Mouse (Mus musculus) CH12.LX (cell line): ENCODE measurements around the gene Msrb1. TPM values are rescaled to one million over a fixed set of nuclear protein-coding genes. Genes with fewer than 3 reads are reported as not detected.

Experiments
- DNase-seq: peaks from one replicate; pipeline ENCODE4 v3.0.0-alpha.2; 2013; ENCODE audit errors: extremely low read depth
- H3K27ac ChIP-seq: 2 replicates; pipeline ENCODE4 v1.5.1; 2012; ENCODE audit warnings: low read depth, mild to moderate bottlenecking, control low read depth, moderate library complexity; ENCODE audit not compliant: insufficient read depth
- H3K27me3 ChIP-seq: replicated peaks from 2 replicates; pipeline ENCODE3; 2012; ENCODE audit warnings: inconsistent platforms
- H3K36me3 ChIP-seq, 2 experiments: replicated peaks in 1 of 2; 2 replicates each; pipeline versions ENCODE3 to v1.6.1; 2012; ENCODE audit warnings: inconsistent platforms in 1 of 2, low read length in 1 of 2, mild to moderate bottlenecking in 1 of 2, mixed read lengths in 1 of 2, moderate library complexity in 1 of 2; ENCODE audit not compliant: control insufficient read depth in 1 of 2, insufficient read depth in 1 of 2
- H3K4me1 ChIP-seq, 2 experiments: 2 replicates each; pipeline ENCODE4 v1.6.1; 2012; ENCODE audit warnings: inconsistent platforms in 1 of 2, moderate library complexity in 1 of 2; ENCODE audit not compliant: insufficient read depth in 2 of 2, control insufficient read depth in 1 of 2
- H3K4me2 ChIP-seq: 2 replicates; pipeline ENCODE4 v1.6.1; 2012; ENCODE audit warnings: low read depth, mild to moderate bottlenecking, control low read depth; ENCODE audit not compliant: poor library complexity, insufficient read depth, severe bottlenecking
- H3K4me3 ChIP-seq, 3 experiments: fragments of 150-350 bp in 1 of 3; sonication (generic) in 1 of 3; replicated peaks in 1 of 3; 2 replicates each; pipeline versions ENCODE3 to v1.5.1; 2011 to 2012; ENCODE audit warnings: low read depth in 2 of 3, low read length in 2 of 3, mild to moderate bottlenecking in 2 of 3, moderate library complexity in 2 of 3, control low read depth in 1 of 3, improper control_type of control experiment in 1 of 3, inconsistent platforms in 1 of 3, mixed read lengths in 1 of 3; ENCODE audit not compliant: poor library complexity in 1 of 3
- H3K79me2 ChIP-seq: replicated peaks from 2 replicates; pipeline ENCODE4 v1.6.1; 2012; ENCODE audit warnings: mild to moderate bottlenecking, moderate library complexity; ENCODE audit not compliant: control insufficient read depth, poor library complexity, insufficient read depth, severe bottlenecking; ENCODE audit errors: extremely low read depth
- H3K9ac ChIP-seq: 2 replicates; pipeline ENCODE4 v1.6.1; 2012; ENCODE audit warnings: low read depth, mild to moderate bottlenecking, control low read depth, moderate library complexity; ENCODE audit not compliant: insufficient read depth
- H3K9me3 ChIP-seq: replicated peaks from 2 replicates; pipeline ENCODE3; 2012; ENCODE audit warnings: low read length, inconsistent platforms, mixed read lengths
- CHD2 ChIP-seq: IDR thresholded peaks from 2 replicates; pipeline ENCODE4 v1.6.1; 2011; ENCODE audit warnings: low read length, improper control_type of control experiment
- E2F4 ChIP-seq: IDR thresholded peaks from 2 replicates; pipeline ENCODE4 v1.6.1; 2011; ENCODE audit warnings: low read depth, low read length, improper control_type of control experiment; ENCODE audit not compliant: insufficient replicate concordance
- EP300 ChIP-seq: IDR thresholded peaks from 2 replicates; pipeline ENCODE4 v1.6.1; 2011; ENCODE audit warnings: low read length, improper control_type of control experiment
- ETS1 ChIP-seq: conservative IDR thresholded peaks from 2 replicates; pipeline ENCODE4 v1.6.1; 2012; ENCODE audit warnings: low read depth, mild to moderate bottlenecking, inconsistent platforms, low read length, improper control_type of control experiment, moderate library complexity
- HCFC1 ChIP-seq: IDR thresholded peaks from 2 replicates; pipeline ENCODE4 v1.6.1; 2012; ENCODE audit warnings: low read depth, mild to moderate bottlenecking, inconsistent platforms, low read length, improper control_type of control experiment
- IRF4 ChIP-seq: IDR thresholded peaks from 2 replicates; pipeline ENCODE4 v1.6.1; 2014; ENCODE audit warnings: low read depth, mild to moderate bottlenecking, inconsistent platforms, low read length, improper control_type of control experiment
- JUN ChIP-seq: IDR thresholded peaks from 2 replicates; pipeline ENCODE4 v1.6.1; 2011; ENCODE audit warnings: low read depth, mild to moderate bottlenecking, low read length, improper control_type of control experiment, moderate library complexity; ENCODE audit not compliant: insufficient read depth
- MAZ ChIP-seq: IDR thresholded peaks from 2 replicates; pipeline ENCODE4 v1.6.1; 2012; ENCODE audit warnings: low read depth, mild to moderate bottlenecking, inconsistent platforms, low read length, improper control_type of control experiment, moderate library complexity
- MEF2A ChIP-seq: IDR thresholded peaks from 2 replicates; pipeline ENCODE4 v1.6.1; 2014; ENCODE audit warnings: low read depth, mild to moderate bottlenecking, inconsistent platforms, low read length, improper control_type of control experiment, borderline replicate concordance
- NRF1 ChIP-seq: IDR thresholded peaks from 2 replicates; pipeline ENCODE4 v1.6.1; 2014; ENCODE audit warnings: low read depth, mild to moderate bottlenecking, inconsistent platforms, low read length, improper control_type of control experiment, moderate library complexity
- PAX5 ChIP-seq: IDR thresholded peaks from 2 replicates; pipeline ENCODE4 v1.6.1; 2012; ENCODE audit warnings: low read length, inconsistent platforms, mixed read lengths
- POLR2A ChIP-seq: IDR thresholded peaks from 2 replicates; pipeline ENCODE4 v1.6.1; 2011; ENCODE audit warnings: low read depth, mild to moderate bottlenecking, improper control_type of control experiment, low read length
- RAD21 ChIP-seq: IDR thresholded peaks from 2 replicates; pipeline ENCODE4 v1.6.1; 2011; ENCODE audit warnings: low read depth, mild to moderate bottlenecking, low read length, improper control_type of control experiment, moderate library complexity
- SIN3A ChIP-seq: IDR thresholded peaks from 2 replicates; pipeline ENCODE4 v1.6.1; 2012; ENCODE audit warnings: low read length, improper control_type of control experiment, inconsistent platforms
- TBP ChIP-seq: conservative IDR thresholded peaks from 2 replicates; pipeline ENCODE4 v1.6.1; 2011; ENCODE audit warnings: low read depth, low read length, improper control_type of control experiment
- UBTF ChIP-seq: IDR thresholded peaks from 2 replicates; pipeline ENCODE4 v1.6.1; 2012; ENCODE audit warnings: low read depth, mild to moderate bottlenecking, inconsistent platforms, low read length, improper control_type of control experiment, moderate library complexity
- ZKSCAN1 ChIP-seq: IDR thresholded peaks from 2 replicates; pipeline ENCODE4 v1.6.1; 2012; ENCODE audit warnings: low read depth, inconsistent platforms, low read length, improper control_type of control experiment, borderline replicate concordance
- dilution Hi-C: fragments of 300-500 bp; cut with MboI; formaldehyde crosslinking; loops from 2 replicates; pipeline ENCODE4 v1.14.3; 2020; ENCODE audit warnings: low sequenced_read_pairs; ENCODE audit not compliant: extremely low pct_unique_long_range_greater_than_20kb, extremely low pct_ligation_motif_present
- in situ Hi-C: fragments of 300-500 bp; cut with MboI; formaldehyde crosslinking; loops from 3 replicates; pipeline ENCODE4 v1.14.3; 2019; ENCODE audit warnings: low sequenced_read_pairs, low pct_ligation_motif_present, low pct_unique_long_range_greater_than_20kb, mixed read lengths
- polyA plus RNA-seq: library from polyadenylated mRNA; unstranded; fragments of >175 nt; gene quantifications from 2 replicates; pipeline ENCODE4 v1.2.1, GENCODE M21; 2012; ENCODE audit warnings: low read depth; ENCODE audit not compliant: insufficient read length
- total RNA-seq, 2 experiments: library from RNA; depleted of rRNA; stranded (reverse); fragments of 300-350 nt in 1 of 2; fragments of >200 nt in 1 of 2; gene quantifications; 2 replicates each; pipeline ENCODE4 v1.2.3; 2012 to 2014

The Msrb1 gene
- total and polyA plus RNA-seq, 3 experiments = 26.9 to 70.0 (median 39.7) TPM

DNA sequence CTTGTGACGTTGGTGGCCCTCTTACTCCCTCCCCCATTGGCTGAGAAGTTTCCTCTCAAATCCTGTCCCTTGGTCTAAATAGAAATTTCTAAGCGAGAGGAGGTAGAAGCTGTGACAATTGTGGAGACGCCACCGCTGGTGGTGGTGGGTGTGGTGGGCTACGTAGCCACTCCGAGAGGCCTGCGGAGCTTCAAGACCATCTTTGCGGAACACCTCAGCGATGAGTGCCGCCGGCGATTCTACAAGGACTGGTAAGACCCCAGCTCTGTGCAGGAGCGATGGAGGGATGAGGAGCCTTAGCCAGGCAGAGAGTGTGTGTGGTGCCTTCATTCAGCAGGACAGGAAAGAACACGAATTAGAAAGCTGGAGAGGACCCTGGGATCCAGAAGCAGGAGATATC is 5.7 kb upstream of the Msrb1 start:
- Histone ChIP-seq H3K27me3 (no peaks in the 10 kb centered on the region), H3K9me3 (no peaks in the 10 kb centered on the region), H3K79me2 (no peaks in the 10 kb centered on the region), H3K4me3 (no peak overlapping the region), H3K4me2 (no peak overlapping the region), H3K9ac (no peak overlapping the region), H3K27ac (no peak overlapping the region), H3K4me1 (peaks cover 4 to 28% of the 10 kb centered on the region in 2 experiments; a peak in 3 of 4 replicates), H3K36me3 (peaks cover 0 to 7% of the 10 kb centered on the region in 2 experiments)
- no peak for DNase-seq
- in situ Hi-C loops (no loop called here), dilution Hi-C loops (no loop called here)
- no peak for TF ChIP-seq HCFC1
- TF ChIP-seq ZKSCAN1 = no peak
- TF ChIP-seq EP300 = no peak
- no peak for TF ChIP-seq TBP
- no peak for TF ChIP-seq PAX5
- TF ChIP-seq POLR2A = no peak
- TF ChIP-seq SIN3A = no peak
- no peak for TF ChIP-seq NRF1
- TF ChIP-seq CHD2 = no peak
- TF ChIP-seq E2F4 = no peak
- TF ChIP-seq MAZ = no peak

GRCm38 (mm10) chr17:24732233-24732935 is 4.1 kb upstream of the Msrb1 start:
- Histone ChIP-seq H3K4me3 (no peak overlapping the region), H3K9me3 (no peaks in the 10 kb centered on the region), H3K36me3 (peaks cover 0 to 7% of the 10 kb centered on the region in 2 experiments), H3K27ac (no peak overlapping the region), H3K79me2 (no peaks in the 10 kb centered on the region), H3K9ac (no peak overlapping the region), H3K4me2 (no peak overlapping the region), H3K27me3 (no peaks in the 10 kb centered on the region), H3K4me1 (peaks cover 4 to 32% of the 10 kb centered on the region in 2 experiments; a peak in 3 of 4 replicates)
- dilution Hi-C loops (no loop called here), in situ Hi-C loops (no loop called here)
- no peak for TF ChIP-seq MEF2A
- DNase-seq = no peak

- dilution Hi-C loops = no loop called here
- DNase-seq = no peak
- H3K9ac ChIP-seq = no peak overlapping the region
These were observed 2.9 kb upstream of the Msrb1 start for GRCm38 (mm10) chr17:24733434-24734050.

More at GRCm38 (mm10) chr17:24733434-24734050, 2.9 kb upstream of the Msrb1 start:
- H3K9me3 ChIP-seq = no peaks in the 10 kb centered on the region
- no peak for TF ChIP-seq PAX5
- TF ChIP-seq MEF2A = no peak
- TF ChIP-seq RAD21 = no peak
- TF ChIP-seq HCFC1 = no peak
- no peak for TF ChIP-seq JUN
- TF ChIP-seq ETS1 = no peak
- TF ChIP-seq IRF4 = no peak
- TF ChIP-seq UBTF = no peak
- in situ Hi-C loops = no loop called here
- H3K4me3 ChIP-seq = no peak overlapping the region
- no peak overlapping the region for H3K27ac ChIP-seq
- no peaks in the 10 kb centered on the region for H3K27me3 ChIP-seq
- H3K4me1 ChIP-seq = peaks cover 4 to 41% of the 10 kb centered on the region in 2 experiments; a peak in 3 of 4 replicates
- H3K4me2 ChIP-seq = no peak overlapping the region
- peaks cover 0 to 7% of the 10 kb centered on the region in 2 experiments for H3K36me3 ChIP-seq
- no peaks in the 10 kb centered on the region for H3K79me2 ChIP-seq
